Mouse (Mus musculus) heart, adult 2 months (tissue): ENCODE results near the gene Tnfrsf13c.

Experiments used
- CTCF ChIP-seq: fragments of 200-600 bp; IDR thresholded peaks from 2 replicates; pipeline ENCODE4 v1.8.1; 2022; ENCODE audit warnings: antibody characterized with exemption, mild to moderate bottlenecking, moderate library complexity
- EP300 ChIP-seq: fragments of 200-500 bp; IDR thresholded peaks from 2 replicates; pipeline ENCODE4 v1.6.1; 2011; ENCODE audit warnings: low read depth, low read length, control low read depth; ENCODE audit not compliant: insufficient read depth
- POLR2A ChIP-seq: fragments of 200-500 bp; IDR thresholded peaks from 2 replicates; pipeline ENCODE4 v1.6.1; 2011; ENCODE audit warnings: mild to moderate bottlenecking, low read depth, low read length, control low read depth; ENCODE audit not compliant: insufficient read depth

- no peak for TF ChIP-seq EP300
- no peak for TF ChIP-seq POLR2A
- TF ChIP-seq CTCF: no peak
Measured at GRCm38 (mm10) chr15:82268783-82269182, 44.6 kb upstream of the Tnfrsf13c start.
